Mouse (Mus musculus) left cerebral cortex, postnatal 10 days (tissue): ENCODE measurements at regions not wholly inside any gene's neighbourhood (a gene's known extent, or its start where the extent isn't known, plus 50 kb on each side); places are given as distances from the start of the nearest gene placed in this dataset.

Experiments used
- DNase-seq, 2 experiments: peaks; one replicate each; pipeline ENCODE4 v3.0.0; 2021 to 2022; ENCODE audit warnings: low spot score in 2 of 2, mixed read lengths in 1 of 2; ENCODE audit errors: extremely low spot score in 1 of 2
- intact Hi-C: fragments of 180-260 bp; cut with DNase I; formaldehyde crosslinking; loops from one replicate; pipeline ENCODE4 v1.15.1; 2025

- intact Hi-C loops = no loop called here
Observed at GRCm38 (mm10) chr3:99447361-99447760, 207.2 kb downstream of the Tbx15 start.

GRCm38 (mm10) chr3:99447813-99448212 lies 207.6 kb downstream of the Tbx15 start:
- intact Hi-C loops = no loop called here
- DNase-seq = no peak

More at GRCm38 (mm10) chr3:99447361-99447760, 207.2 kb downstream of the Tbx15 start:
- no peak for DNase-seq

GRCm38 (mm10) chr3:99459036-99459863 lies 219.1 kb downstream of the Tbx15 start:
- no peak for DNase-seq

GRCm38 (mm10) chr3:99499980-99500379 lies 259.8 kb downstream of the Tbx15 start:
- peak in 1 of 2 experiments; percentile 36 for DNase-seq
- intact Hi-C loops = no loop called here

More at GRCm38 (mm10) chr3:99459036-99459863, 219.1 kb downstream of the Tbx15 start:
- intact Hi-C loops = no loop called here

- intact Hi-C loops = no loop called here
Observed at GRCm38 (mm10) chr3:99504772-99505171, 264.6 kb downstream of the Tbx15 start.

GRCm38 (mm10) chr3:99512250-99512649 lies 272.1 kb downstream of the Tbx15 start:
- intact Hi-C loops = no loop called here

More at GRCm38 (mm10) chr3:99504772-99505171, 264.6 kb downstream of the Tbx15 start:
- DNase-seq = no peak

GRCm38 (mm10) chr3:99512933-99513332 lies 272.8 kb downstream of the Tbx15 start:
- intact Hi-C loops = no loop called here
- DNase-seq = no peak

More at GRCm38 (mm10) chr3:99512250-99512649, 272.1 kb downstream of the Tbx15 start:
- DNase-seq = no peak

- intact Hi-C loops = no loop called here
- peak; percentile 28 to 31 for DNase-seq
Observed at GRCm38 (mm10) chr3:99515751-99516150, 275.6 kb downstream of the Tbx15 start.

- DNase-seq = peak in 1 of 2 experiments; percentile 17
- intact Hi-C loops = no loop called here
Observed at GRCm38 (mm10) chr3:99560917-99561316, 320.7 kb downstream of the Tbx15 start.

- DNase-seq = no peak
- intact Hi-C loops = no loop called here
Observed at GRCm38 (mm10) chr3:99573335-99573976, 311.8 kb upstream of the Spag17 start.

GRCm38 (mm10) chr3:99573977-99574373 lies 311.2 kb upstream of the Spag17 start:
- DNase-seq = no peak
- intact Hi-C loops = no loop called here

- intact Hi-C loops = no loop called here
- no peak for DNase-seq
Observed at GRCm38 (mm10) chr3:99602679-99603078, 282.5 kb upstream of the Spag17 start.

- intact Hi-C loops = no loop called here
- peak in 1 of 2 experiments; percentile 0 for DNase-seq
Observed at GRCm38 (mm10) chr3:99632309-99632708, 252.9 kb upstream of the Spag17 start.

GRCm38 (mm10) chr3:99641343-99642106 lies 243.7 kb upstream of the Spag17 start:
- intact Hi-C loops = no loop called here
- no peak for DNase-seq

- no peak for DNase-seq
Observed at GRCm38 (mm10) chr3:99644910-99645309, 240.3 kb upstream of the Spag17 start.

GRCm38 (mm10) chr3:99645318-99645717 lies 239.9 kb upstream of the Spag17 start:
- intact Hi-C loops = no loop called here

More at GRCm38 (mm10) chr3:99644910-99645309, 240.3 kb upstream of the Spag17 start:
- intact Hi-C loops = no loop called here

GRCm38 (mm10) chr3:99657617-99658016 lies 227.6 kb upstream of the Spag17 start:
- no peak for DNase-seq
- intact Hi-C loops = no loop called here

More at GRCm38 (mm10) chr3:99645318-99645717, 239.9 kb upstream of the Spag17 start:
- DNase-seq = no peak

GRCm38 (mm10) chr3:99663783-99664182 lies 221.4 kb upstream of the Spag17 start:
- intact Hi-C loops = no loop called here
- DNase-seq = no peak

GRCm38 (mm10) chr3:99665363-99665762 lies 219.8 kb upstream of the Spag17 start:
- intact Hi-C loops = no loop called here
- DNase-seq = no peak
